Comparison of ENCODE assay signal across 17 mouse cellular contexts in genomic region chr11:53485719-53486118, GRCm38 (mm10). TPM values are rescaled to one million over a fixed set of nuclear protein-coding genes. Genes with fewer than 3 reads are reported as not detected.
DNase-seq lines count a peak whose midpoint lies in the region; ATAC-seq and TF ChIP-seq lines count a peak whose summit lies in the region.
"Had no signal": no experiment of that assay in that cellular context is flagged by ENCODE, and none has a peak within 500 bp of the region (broad histone marks: within the 10 kb centered on the region; RNA-seq: fewer than 3 reads in every experiment).

No protein-coding gene starts in this region.

- H3K9ac ChIP-seq in lung, embryonic 14.5 days = no peak overlapping the region
- H3K9ac ChIP-seq in MEL (ENCODE audit: control insufficient read depth, low read depth, low read length, poor library complexity, severe bottlenecking) = no peak overlapping the region
- H3K9ac ChIP-seq: limb, embryonic 13.5 days had no signal

- no peaks in the 10 kb centered on the region for H3K79me2 ChIP-seq in MEL (ENCODE audit: control insufficient read depth, insufficient read depth, low read length, poor library complexity)
- H3K79me2 ChIP-seq in myocyte (ENCODE audit: control insufficient read depth, insufficient read depth) = no peaks in the 10 kb centered on the region

- 41% methylated on average over 3 of the region's 3 CpGs for WGBS in lung, embryonic 14.5 days

- TF ChIP-seq RAD21 in MEL (IDR thresholded peaks at IDR 0.05; ENCODE audit: low read depth, low read length) = peak; percentile 68

- no peaks in the 10 kb centered on the region for H3K4me1 ChIP-seq in lung, embryonic 14.5 days (ENCODE audit: insufficient read depth)
- peaks cover 19 to 27% of the 10 kb centered on the region in 2 experiments for H3K4me1 ChIP-seq in MEL (ENCODE audit: control insufficient read depth in 1 of 2, insufficient read depth in 2 of 2, low read length in 2 of 2)

- no peak overlapping the region for H3K4me2 ChIP-seq in lung, embryonic 14.5 days
- no peak overlapping the region for H3K4me2 ChIP-seq in myocyte (ENCODE audit: low read depth)
- H3K4me2 ChIP-seq: limb, embryonic 13.5 days had no signal

- no peak for DNase-seq in gastrocnemius, adult 2 months
- DNase-seq in gastrocnemius, adult 8-10 months (ENCODE audit: low spot score in 2 of 2) = no peak
- no peak for DNase-seq in lung, embryonic 14.5 days
- DNase-seq in lung, postnatal 4 days = no peak
- peak; percentile 74 for DNase-seq in MEL (ENCODE audit: low read depth, low spot score)
- DNase-seq: heart, adult 11 months; heart, postnatal 36 days; kidney, adult 11 months; layer of hippocampus, adult 9-11 months had no signal

- no peak for ATAC-seq in lung, embryonic 14.5 days (ENCODE audit: insufficient read depth)
- ATAC-seq in CD4-positive, CD25-positive, alpha-beta regulatory T cell, adult 4 months = no peak
- ATAC-seq in frontal cortex, adult (ENCODE audit: low TSS enrichment) = no peak
- ATAC-seq: activated CD4-positive, CD25-positive, alpha-beta regulatory T cell, adult 4 months had no signal

- TF ChIP-seq POLR2A in MEL (IDR thresholded peaks at IDR 0.05; ENCODE audit: control insufficient read depth in 1 of 2, insufficient read depth in 1 of 2, low read depth in 1 of 2, low read length in 2 of 2, poor library complexity in 1 of 2) (no peak), myocyte (IDR thresholded peaks at IDR 0.05; ENCODE audit: insufficient read length, low read depth) (no peak)

- H3ac ChIP-seq in myocyte (ENCODE audit: control insufficient read depth, insufficient read length) = no peak overlapping the region

- TF ChIP-seq CTCF in gastrocnemius, adult 2 months (IDR thresholded peaks at IDR 0.05) = peak; percentile 54
- peak; percentile 55 for TF ChIP-seq CTCF in lung, embryonic 14.5 days (IDR thresholded peaks at IDR 0.05; ENCODE audit: low read depth)
- TF ChIP-seq CTCF in MEL (IDR thresholded peaks at IDR 0.05 in 2 of 3, conservative IDR thresholded peaks at IDR 0.05 in 1 of 3; ENCODE audit: control insufficient read depth in 1 of 3, insufficient read depth in 1 of 3, low read depth in 2 of 3, low read length in 3 of 3, poor library complexity in 1 of 3, severe bottlenecking in 1 of 3) = peak; percentile 59 to 83 (median 65)

- H3K9me3 ChIP-seq in lung, embryonic 14.5 days (ENCODE audit: low read depth, low read length) = no peaks in the 10 kb centered on the region
- H3K9me3 ChIP-seq in MEL (replicated peaks; ENCODE audit: insufficient read depth, low read length) = no peaks in the 10 kb centered on the region
- H3K9me3 ChIP-seq: limb, embryonic 13.5 days had no signal

- H3K27ac ChIP-seq in gastrocnemius, adult 2 months = no peak overlapping the region
- no peak overlapping the region for H3K27ac ChIP-seq in lung, embryonic 14.5 days (ENCODE audit: low read depth)
- H3K27ac ChIP-seq in MEL (ENCODE audit: control insufficient read depth, low read depth, low read length) = no peak overlapping the region
- H3K27ac ChIP-seq: limb, embryonic 13.5 days had no signal

- H3K27me3 ChIP-seq in lung, embryonic 14.5 days (ENCODE audit: insufficient read depth, low read length) = peaks cover 32% of the 10 kb centered on the region
- H3K27me3 ChIP-seq in MEL (ENCODE audit: control insufficient read depth in 1 of 2, insufficient read depth in 2 of 2, low read length in 2 of 2) (no peaks in the 10 kb centered on the region), myocyte (ENCODE audit: control insufficient read depth, insufficient read depth, insufficient read length) (no peaks in the 10 kb centered on the region)

- no peaks in the 10 kb centered on the region for H3K36me3 ChIP-seq in lung, embryonic 14.5 days (ENCODE audit: insufficient read depth)
- H3K36me3 ChIP-seq in MEL (ENCODE audit: control insufficient read depth in 1 of 2, insufficient read depth in 2 of 2, low read length in 2 of 2) = peaks cover 0 to 33% of the 10 kb centered on the region in 2 experiments; a peak in 2 of 4 replicates
- H3K36me3 ChIP-seq in myocyte (ENCODE audit: control insufficient read depth, insufficient read depth) = no peaks in the 10 kb centered on the region
- H3K36me3 ChIP-seq: limb, embryonic 13.5 days had no signal

- peak in 1 of 2 experiments; percentile 43; a peak in 2 of 4 replicates for TF ChIP-seq EP300 in MEL (IDR thresholded peaks at IDR 0.05; ENCODE audit: low read depth in 1 of 2, low read length in 2 of 2)

- H3K4me3 ChIP-seq in gastrocnemius, adult 2 months = no peak overlapping the region
- no peak overlapping the region for H3K4me3 ChIP-seq in lung, embryonic 14.5 days (ENCODE audit: low read depth, low read length)
- H3K4me3 ChIP-seq in MEL (ENCODE audit: control insufficient read depth in 1 of 2, insufficient read depth in 1 of 2, low read depth in 2 of 2, low read length in 2 of 2) = no peak overlapping the region
- no peak overlapping the region for H3K4me3 ChIP-seq in myocyte
- H3K4me3 ChIP-seq: limb, embryonic 13.5 days; megakaryocyte, embryonic 14.5 days had no signal

- intact Hi-C loops in gastrocnemius, adult 2 months (cut with DNase I) = no loop called here

TF ChIP-seq in MEL, 35 proteins besides CTCF, POLR2A, EP300 and RAD21 (continues in another document):
- no peak for TF ChIP-seq MYB (IDR thresholded peaks at IDR 0.05; ENCODE audit: low read depth, low read length)
- TF ChIP-seq ZC3H11A (IDR thresholded peaks at IDR 0.05; ENCODE audit: low read depth, low read length) = peak; percentile 58
- TF ChIP-seq BHLHE40 (IDR thresholded peaks at IDR 0.05; ENCODE audit: borderline replicate concordance, low read depth, low read length) = 0 out of 2 replicates have a peak, but pooled peaks have one; percentile 11
- peak; percentile 85; the same call in 1 of the 2 replicates for TF ChIP-seq MXI1 (IDR thresholded peaks at IDR 0.05; ENCODE audit: low read depth, low read length)
- no peak for TF ChIP-seq NRF1 (IDR thresholded peaks at IDR 0.05; ENCODE audit: insufficient read depth, low read depth, low read length, poor library complexity, severe bottlenecking)

TF ChIP-seq in myocyte, 11 proteins besides CTCF, POLR2A, EP300 and RAD21:
- TF ChIP-seq USF1 (IDR thresholded peaks at IDR 0.05; ENCODE audit: low read depth) (peak; percentile 34), TCF3 (IDR thresholded peaks at IDR 0.05; ENCODE audit: insufficient read length, low read depth) (no peak)

RNA-seq across cellular contexts. Expression of gene Sowaha, which starts 5.6 kb away (rescaled TPM):
- total RNA-seq in gastrocnemius, adult 2 months (2021) = under 1 TPM; 0.06 to 0.15 TPM
- under 1 TPM in 1 of 4 experiments, not detected in 3; 0.13 TPM for total RNA-seq in gastrocnemius, adult 8-10 months (2022)
- 0.17 and 0.18 TPM in 2 replicates for polyA plus RNA-seq in lung, embryonic 14.5 days (2014; fragmentation: Nextera tagmentation; extraction: Ambion mirVana)
- total RNA-seq in MEL (2012; rRNA removed) = not detected in 2 replicates
- polyA plus RNA-seq in MEL (2012; ENCODE audit: insufficient read depth in 1 of 2, insufficient read length in 2 of 2, low read depth in 1 of 2, low replicate concordance in 2 of 2, missing spikeins in 1 of 2) = not detected
- not detected for polyA plus RNA-seq in myocyte (2012; fragmentation: generic; extraction: Trizol)
- polyA plus RNA-seq in CD4-positive, CD25-positive, alpha-beta regulatory T cell, adult 4 months (2017; shearing (Covaris generic)) = not detected
- polyA plus RNA-seq: activated CD4-positive, CD25-positive, alpha-beta regulatory T cell, adult 4 months had no signal

RNA-seq across cellular contexts. Expression of gene Gm9945, which starts 5.8 kb away (rescaled TPM):
- total RNA-seq in gastrocnemius, adult 2 months (2021) = not detected
- not detected for total RNA-seq in gastrocnemius, adult 8-10 months (2022)
- not detected in 2 replicates for polyA plus RNA-seq in lung, embryonic 14.5 days (2014; fragmentation: Nextera tagmentation; extraction: Ambion mirVana)
- total RNA-seq in MEL (2012; rRNA removed) = not detected in 2 replicates
- polyA plus RNA-seq in MEL (2012; ENCODE audit: insufficient read depth in 1 of 2, insufficient read length in 2 of 2, low read depth in 1 of 2, low replicate concordance in 2 of 2, missing spikeins in 1 of 2) (not detected), myocyte (2012; fragmentation: generic; extraction: Trizol) (not detected)
- polyA plus RNA-seq in CD4-positive, CD25-positive, alpha-beta regulatory T cell, adult 4 months (2017; shearing (Covaris generic)) = not detected
- total RNA-seq: common myeloid progenitor, adult 5-6 weeks; heart, postnatal 36 days had no signal
- polyA plus RNA-seq: activated CD4-positive, CD25-positive, alpha-beta regulatory T cell, adult 4 months; limb, embryonic 13.5 days; stomach, embryonic 16.5 days had no signal

RNA-seq across cellular contexts. Expression of gene Gm9837, which starts 15.4 kb away (rescaled TPM):
- not detected for total RNA-seq in gastrocnemius, adult 2 months (2021)
- total RNA-seq in gastrocnemius, adult 8-10 months (2022) = not detected
- polyA plus RNA-seq in lung, embryonic 14.5 days (2014; fragmentation: Nextera tagmentation; extraction: Ambion mirVana) = not detected in 2 replicates
- not detected in 2 replicates for total RNA-seq in MEL (2012; rRNA removed)
- polyA plus RNA-seq in MEL (2012; ENCODE audit: insufficient read depth in 1 of 2, insufficient read length in 2 of 2, low read depth in 1 of 2, low replicate concordance in 2 of 2, missing spikeins in 1 of 2) (not detected), myocyte (2012; fragmentation: generic; extraction: Trizol) (not detected)
- polyA plus RNA-seq in CD4-positive, CD25-positive, alpha-beta regulatory T cell, adult 4 months (2017; shearing (Covaris generic)) = not detected
- total RNA-seq: common myeloid progenitor, adult 5-6 weeks; heart, postnatal 36 days had no signal
- polyA plus RNA-seq: activated CD4-positive, CD25-positive, alpha-beta regulatory T cell, adult 4 months; limb, embryonic 13.5 days; stomach, embryonic 16.5 days had no signal

RNA-seq across cellular contexts. Expression of gene Shroom1, which starts 28.7 kb away (rescaled TPM):
- under 1 TPM; 0.36 to 0.54 TPM for total RNA-seq in gastrocnemius, adult 2 months (2021)
- total RNA-seq in gastrocnemius, adult 8-10 months (2022) = 1 to 10 TPM in 1 of 4 experiments, under 1 TPM in 3; 0.29 to 1.2 (median 0.74) TPM
- polyA plus RNA-seq in lung, embryonic 14.5 days (2014; fragmentation: Nextera tagmentation; extraction: Ambion mirVana) = 1.9 and 2.4 TPM in 2 replicates
- total RNA-seq in MEL (2012; rRNA removed) = not detected in 2 replicates
- polyA plus RNA-seq in MEL (2012; ENCODE audit: insufficient read depth in 1 of 2, insufficient read length in 2 of 2, low read depth in 1 of 2, low replicate concordance in 2 of 2, missing spikeins in 1 of 2) (under 1 TPM in 1 of 2 experiments, not detected in 1; 0.19 TPM), myocyte (2012; fragmentation: generic; extraction: Trizol) (0.88 TPM)
- polyA plus RNA-seq in CD4-positive, CD25-positive, alpha-beta regulatory T cell, adult 4 months (2017; shearing (Covaris generic)) = not detected
- total RNA-seq: common myeloid progenitor, adult 5-6 weeks had no signal

RNA-seq across cellular contexts. Expression of gene Gm10447, which starts 28.8 kb away (rescaled TPM):
- total RNA-seq in gastrocnemius, adult 2 months (2021) = not detected
- total RNA-seq in gastrocnemius, adult 8-10 months (2022) = under 1 TPM in 1 of 4 experiments, not detected in 3; 0.11 TPM
- not detected in 2 replicates for polyA plus RNA-seq in lung, embryonic 14.5 days (2014; fragmentation: Nextera tagmentation; extraction: Ambion mirVana)
- not detected in 2 replicates for total RNA-seq in MEL (2012; rRNA removed)
- polyA plus RNA-seq in MEL (2012; ENCODE audit: insufficient read depth in 1 of 2, insufficient read length in 2 of 2, low read depth in 1 of 2, low replicate concordance in 2 of 2, missing spikeins in 1 of 2) (not detected), myocyte (2012; fragmentation: generic; extraction: Trizol) (0.02 TPM)
- polyA plus RNA-seq in CD4-positive, CD25-positive, alpha-beta regulatory T cell, adult 4 months (2017; shearing (Covaris generic)) = not detected
- total RNA-seq: common myeloid progenitor, adult 5-6 weeks; heart, postnatal 36 days had no signal
